Mouse (Mus musculus): ENCODE data around the gene Vsx2. TPM values are rescaled to one million over a fixed set of nuclear protein-coding genes. Genes with fewer than 3 reads are reported as not detected.

The Vsx2 gene
- total RNA-seq, 2 experiments from 2014 or later = not detected

DNA sequence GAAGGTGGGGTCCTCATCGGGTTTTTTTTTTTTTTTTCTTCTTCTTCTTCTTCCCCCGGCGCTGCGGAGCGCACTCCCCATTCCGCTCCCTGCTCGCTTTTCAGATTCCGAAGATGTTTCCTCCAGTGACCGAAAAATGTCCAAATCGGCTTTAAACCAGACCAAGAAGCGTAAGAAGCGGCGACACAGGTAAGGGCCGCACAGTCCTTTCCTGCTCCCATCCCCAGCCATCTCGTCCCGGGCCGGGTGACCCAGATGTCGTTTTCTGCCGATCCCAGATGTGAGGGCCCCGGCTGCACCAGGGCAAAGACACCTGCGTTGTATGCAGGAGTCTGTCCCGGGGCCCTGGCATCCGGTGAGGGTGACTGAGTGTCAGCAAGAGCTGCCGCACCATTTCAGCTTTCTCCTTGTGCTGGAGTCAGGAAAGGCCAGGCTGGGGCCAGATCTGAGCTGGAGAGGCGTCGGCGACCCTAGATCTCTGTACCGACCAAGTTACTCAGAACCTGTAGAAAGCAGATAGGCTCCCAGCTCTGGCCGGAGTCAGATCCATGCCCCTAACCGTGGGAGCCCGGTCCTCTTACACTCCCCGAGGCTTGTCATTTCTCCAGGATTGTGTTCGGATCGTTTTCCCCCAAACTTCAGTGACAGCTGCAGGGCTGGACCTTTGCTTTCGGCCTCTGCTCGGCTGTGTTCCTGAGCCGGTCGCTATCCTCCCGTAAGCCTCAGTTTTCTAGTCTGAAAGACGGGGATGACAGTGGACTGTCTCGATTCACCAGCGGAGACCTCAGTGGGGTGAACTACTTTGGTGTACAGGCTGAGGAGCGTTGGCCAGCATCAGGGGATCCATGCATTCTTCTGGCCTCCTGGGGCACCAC is 2.1 kb downstream of the Vsx2 start:
- intact Hi-C loops (cut with DNase I) = no loop called here
- DNase-seq = no peak

DNA sequence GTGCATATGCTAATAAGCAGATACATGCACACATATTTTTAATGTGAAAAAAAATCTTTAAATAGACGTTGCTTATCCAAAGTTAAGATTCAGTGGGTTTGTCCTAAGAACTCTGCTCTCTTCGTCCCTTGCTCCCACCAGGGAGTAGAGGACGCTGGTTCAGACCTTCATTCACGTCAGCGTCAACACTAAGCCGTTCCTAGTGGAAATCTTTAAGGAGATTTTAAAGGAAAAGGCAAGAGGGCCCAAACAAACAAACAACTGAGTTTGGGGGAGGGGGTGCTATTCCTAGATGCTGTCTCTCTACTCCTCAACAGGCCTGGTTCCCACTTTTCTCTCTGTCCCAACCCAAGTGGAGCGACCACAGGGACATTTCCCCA is 2.8 kb downstream of the Vsx2 start:
- no peak for DNase-seq
- intact Hi-C loops (cut with DNase I) = no loop called here

DNA sequence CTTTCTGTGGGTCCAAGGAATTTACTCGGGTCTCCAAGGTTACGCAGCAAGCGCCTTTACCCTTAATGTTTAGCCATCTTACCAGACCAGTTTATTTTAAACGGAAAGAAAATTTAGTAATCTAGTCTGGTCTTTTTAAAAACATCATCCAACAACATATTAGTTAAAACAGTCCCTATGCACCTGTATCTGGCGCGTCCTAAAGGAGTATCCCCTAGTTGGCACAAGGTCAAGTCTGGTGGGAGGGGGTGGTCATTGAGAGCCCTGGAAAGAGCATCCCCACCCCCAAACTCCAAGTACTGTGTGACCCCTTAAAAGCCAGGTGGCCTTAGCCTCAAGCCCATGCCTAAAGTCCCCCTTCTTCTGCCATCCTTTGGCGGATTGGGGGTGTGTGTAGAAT is 3.5 kb downstream of the Vsx2 start:
- intact Hi-C loops (cut with DNase I) = no loop called here
- DNase-seq = no peak

DNA sequence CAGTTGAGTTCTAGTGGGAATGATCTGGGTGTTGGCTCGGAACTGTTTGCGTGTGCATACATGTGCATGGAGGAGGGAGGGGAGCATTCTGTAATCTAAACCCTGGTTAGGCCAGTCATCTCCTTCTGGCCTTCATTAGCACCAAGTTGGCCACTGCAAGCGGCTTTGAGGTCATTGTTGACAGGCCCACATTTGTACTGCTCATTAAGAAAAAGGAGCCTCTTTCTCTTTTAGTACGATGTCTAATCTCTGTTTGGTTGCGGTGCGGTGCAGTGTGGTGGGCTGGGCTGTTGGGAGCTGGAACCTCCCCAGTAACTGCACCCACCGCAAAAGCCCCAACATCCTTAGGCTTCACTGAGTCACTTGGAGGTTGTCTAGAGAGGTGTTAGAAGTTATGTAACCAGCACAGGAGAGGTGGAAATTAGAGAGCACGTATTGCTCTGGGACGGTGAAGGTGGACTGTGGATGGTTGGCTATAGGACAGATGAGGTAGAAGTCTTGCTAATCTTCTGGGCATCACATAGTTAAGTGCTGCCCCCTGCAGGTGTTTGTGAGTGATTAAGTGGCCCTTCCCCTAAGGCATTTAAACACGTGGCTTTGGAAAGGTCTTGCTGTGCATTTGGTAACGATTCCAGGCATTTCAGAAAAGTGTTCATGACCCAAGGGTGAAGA is 8.3 kb downstream of the Vsx2 start:
- no peak for DNase-seq
- intact Hi-C loops (cut with DNase I) = no loop called here

DNA sequence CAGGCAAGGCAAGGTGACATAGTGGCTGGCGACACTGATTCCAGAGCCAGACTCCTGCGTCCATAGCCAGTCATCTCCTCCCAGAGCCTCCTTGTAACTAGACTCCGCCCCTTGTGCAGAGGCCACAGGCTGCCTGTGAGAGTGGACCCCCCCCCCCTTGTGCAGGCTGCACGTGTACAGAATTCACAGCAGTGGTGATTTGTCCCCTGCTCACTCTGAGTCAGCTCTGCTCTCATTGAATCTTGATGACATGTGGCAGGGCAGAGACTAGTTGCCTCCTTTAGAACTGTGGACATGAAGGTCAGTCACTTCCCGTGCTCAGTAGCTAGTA is 8.8 kb downstream of the Vsx2 start:
- intact Hi-C loops (cut with DNase I) = no loop called here
- no peak for DNase-seq

DNA sequence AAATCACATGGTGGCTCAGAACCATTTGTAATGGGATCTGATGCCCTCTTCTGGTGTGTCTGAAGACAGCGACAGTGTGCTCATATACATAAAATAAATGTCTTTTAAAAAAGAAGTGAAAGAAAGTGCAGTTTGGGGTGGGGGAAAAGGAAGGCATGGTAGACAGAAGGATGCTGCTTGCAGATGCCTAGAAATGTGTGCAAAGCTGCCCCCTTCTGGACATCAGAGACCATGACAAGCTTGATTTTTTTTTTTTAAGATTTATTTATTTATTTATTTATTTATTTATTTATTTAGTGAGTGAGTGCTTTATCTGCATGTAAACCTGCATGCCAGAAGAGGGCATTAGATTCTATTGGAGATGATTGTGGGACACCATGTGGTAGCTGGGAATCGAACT is 11.7 kb downstream of the Vsx2 start:
- DNase-seq = no peak
- intact Hi-C loops (cut with DNase I) = no loop called here

DNA sequence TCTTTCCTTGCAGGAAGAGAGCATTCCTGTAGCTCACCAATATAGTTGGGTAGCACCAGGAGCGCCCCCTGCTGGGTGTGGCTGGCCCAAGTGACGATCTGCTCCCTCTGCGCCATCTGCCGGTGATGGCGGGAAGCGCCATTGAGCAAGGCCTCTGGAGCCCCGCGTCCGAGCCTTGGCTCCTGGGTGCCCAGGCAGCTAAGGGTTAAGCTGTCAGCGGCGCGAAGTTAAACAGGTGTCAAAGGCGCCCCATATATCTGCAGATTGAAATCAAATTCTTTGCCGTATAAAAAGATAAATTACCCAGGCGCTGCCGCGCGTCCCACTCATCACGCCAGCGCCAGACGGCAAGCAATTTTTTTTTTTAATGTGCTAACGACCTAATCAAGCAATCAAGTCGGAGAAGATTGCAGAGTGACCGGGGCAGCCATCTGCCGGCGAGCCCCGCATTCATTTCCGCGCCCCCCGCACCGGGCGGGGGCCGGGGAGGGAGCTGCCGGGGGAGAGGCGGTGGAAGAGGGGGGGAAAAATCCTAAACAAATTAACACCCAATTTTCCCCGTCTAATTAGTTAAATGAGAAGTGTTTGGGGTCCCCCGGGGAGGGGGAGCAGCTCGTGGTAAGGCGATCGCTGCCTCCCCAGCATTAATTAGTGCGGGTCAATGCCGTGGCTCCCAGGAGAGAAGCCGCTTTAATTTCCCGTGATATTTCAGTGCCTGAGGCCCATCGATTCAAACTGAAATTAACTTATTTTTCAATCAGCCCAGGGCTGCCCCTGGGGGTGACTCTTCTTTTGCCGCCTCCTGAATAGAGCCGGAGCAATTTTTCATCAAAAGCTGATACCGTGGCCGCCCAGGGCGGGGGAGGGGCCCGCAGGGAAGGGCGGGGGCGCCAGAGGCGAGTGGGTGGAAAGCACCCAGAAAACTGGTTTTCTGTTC is 20.5 kb downstream of the Vsx2 start:
- intact Hi-C loops (cut with DNase I) = loop anchor here (2.0 kb wide), 1 partner anchor 121 kb away; no protein-coding TSS in a partner anchor

DNA sequence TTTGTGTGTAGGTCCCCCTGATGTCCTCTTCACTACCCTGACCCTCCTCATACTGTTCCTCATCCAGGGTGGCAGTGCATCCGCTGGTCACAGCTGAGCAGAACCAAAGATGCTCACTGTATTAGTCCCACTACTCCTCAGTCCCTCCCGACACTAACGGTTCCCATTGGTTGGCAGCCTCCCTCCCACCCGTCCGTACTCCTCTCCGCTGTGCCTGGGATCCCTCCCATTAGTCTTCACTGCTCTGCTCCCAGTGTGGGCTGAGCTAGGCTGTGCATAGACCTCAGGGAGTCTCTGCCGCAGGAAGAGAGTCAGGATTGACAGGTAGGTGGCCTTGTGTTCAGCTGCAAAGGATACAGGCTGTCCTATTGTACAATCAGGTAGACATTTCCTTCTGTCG is 28.8 kb downstream of the Vsx2 start:
- intact Hi-C loops (cut with DNase I) = no loop called here
- DNase-seq = no peak

More for the DNA sequence above, 20.5 kb downstream of the Vsx2 start:
- peak; percentile 97 for DNase-seq

DNA sequence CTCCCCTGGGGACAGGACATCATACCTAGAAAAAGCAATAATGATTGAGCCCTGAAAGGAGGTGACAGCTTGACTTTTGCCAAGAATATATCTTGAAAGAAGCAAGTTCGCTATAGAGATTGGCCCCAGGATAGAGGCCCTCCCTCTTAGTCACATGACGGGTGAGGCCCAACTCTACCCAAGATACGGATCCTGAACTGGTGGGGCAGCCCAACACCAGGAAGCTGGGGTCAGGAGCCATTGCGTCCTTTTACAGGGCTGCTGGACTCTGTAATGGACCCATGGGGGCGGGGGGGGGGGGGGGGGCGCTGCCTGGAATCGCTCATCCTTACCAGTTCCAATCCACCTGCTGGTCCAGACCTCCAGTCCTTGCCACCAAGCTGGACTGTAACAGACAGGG is 34.4 kb downstream of the Vsx2 start:
- intact Hi-C loops (cut with DNase I) = no loop called here
- no peak for DNase-seq

DNA sequence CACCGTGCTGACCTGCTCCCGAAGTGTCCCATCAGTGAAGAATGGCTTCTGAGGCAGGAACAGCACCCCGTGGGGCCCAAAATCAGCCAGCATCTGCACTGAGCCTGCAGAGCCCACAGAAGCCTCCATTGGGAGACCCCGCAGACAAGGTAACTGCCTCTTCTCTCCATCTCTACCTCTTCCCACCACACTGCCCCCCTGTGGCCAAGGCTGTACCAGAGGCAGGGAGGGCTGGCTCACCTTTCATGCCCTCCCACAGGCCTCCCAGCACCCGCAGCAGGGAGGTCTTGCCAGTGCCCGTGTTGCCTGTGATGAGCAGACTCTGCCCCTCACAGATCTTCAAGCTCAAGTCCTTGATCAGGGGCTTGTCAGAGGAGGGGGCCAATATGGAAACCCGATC is 36.3 kb downstream of the Vsx2 start:
- intact Hi-C loops (cut with DNase I) = no loop called here
- DNase-seq = no peak

DNA sequence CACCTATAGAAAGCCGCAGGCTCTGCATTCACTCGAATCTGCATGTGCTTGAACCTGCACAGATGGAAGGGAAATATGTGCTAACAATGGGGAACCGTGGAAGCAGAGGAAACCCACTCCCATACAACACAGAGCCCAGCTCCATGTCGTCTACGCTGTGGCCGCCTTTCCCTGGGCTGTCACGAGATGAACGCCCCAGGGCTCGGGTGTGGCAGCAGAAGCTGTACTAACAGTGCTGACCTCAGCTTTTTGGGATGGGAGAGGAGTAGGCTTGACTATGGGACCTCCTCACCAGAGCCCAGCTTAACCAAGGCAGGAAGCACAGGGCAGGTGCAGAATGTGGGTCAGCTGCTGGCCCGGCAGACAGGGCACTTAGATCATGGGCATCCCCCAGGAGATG is 42.2 kb downstream of the Vsx2 start:
- intact Hi-C loops (cut with DNase I) = no loop called here
- no peak for DNase-seq

DNA sequence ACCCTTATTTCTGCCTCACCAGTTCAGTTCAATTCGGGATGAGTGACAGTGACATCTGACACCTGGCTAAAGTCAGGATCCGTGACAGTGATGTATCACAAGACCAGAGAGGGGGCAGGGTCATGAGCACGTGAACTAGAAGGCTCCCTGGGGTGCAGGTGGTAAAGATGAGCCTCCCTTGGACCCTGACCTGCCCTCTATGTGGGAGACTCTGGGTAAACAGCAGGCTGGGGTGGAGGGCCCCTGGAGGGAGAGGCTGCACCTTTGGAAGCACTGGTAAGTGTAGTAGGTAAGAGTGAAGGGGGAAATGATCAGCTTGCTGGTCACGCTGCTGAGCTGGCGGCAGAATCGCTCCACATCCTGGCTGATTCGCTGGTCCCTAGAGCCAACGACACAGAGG is 43.0 kb downstream of the Vsx2 start:
- DNase-seq = no peak
- intact Hi-C loops (cut with DNase I) = no loop called here

DNA sequence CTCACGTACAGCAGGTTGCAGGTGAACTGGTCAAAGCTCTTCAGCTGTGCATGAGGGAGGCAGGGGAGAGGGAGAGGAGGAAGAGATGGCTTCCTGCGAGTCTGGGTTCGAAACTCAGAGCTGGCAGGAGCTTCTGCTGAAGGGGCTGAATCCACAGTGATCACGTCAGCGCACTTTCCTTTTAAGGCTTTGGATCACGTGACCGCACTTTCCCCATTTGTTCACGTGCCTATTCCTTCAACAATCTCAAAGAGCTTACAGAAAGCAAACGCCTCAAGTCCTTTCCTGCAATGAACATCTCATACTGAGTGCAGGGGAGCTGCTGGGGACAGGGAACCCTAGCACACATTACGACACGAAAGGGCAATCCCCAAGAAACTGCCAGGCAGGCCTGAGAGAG is 44.4 kb downstream of the Vsx2 start:
- intact Hi-C loops (cut with DNase I) = no loop called here
- no peak for DNase-seq

DNA sequence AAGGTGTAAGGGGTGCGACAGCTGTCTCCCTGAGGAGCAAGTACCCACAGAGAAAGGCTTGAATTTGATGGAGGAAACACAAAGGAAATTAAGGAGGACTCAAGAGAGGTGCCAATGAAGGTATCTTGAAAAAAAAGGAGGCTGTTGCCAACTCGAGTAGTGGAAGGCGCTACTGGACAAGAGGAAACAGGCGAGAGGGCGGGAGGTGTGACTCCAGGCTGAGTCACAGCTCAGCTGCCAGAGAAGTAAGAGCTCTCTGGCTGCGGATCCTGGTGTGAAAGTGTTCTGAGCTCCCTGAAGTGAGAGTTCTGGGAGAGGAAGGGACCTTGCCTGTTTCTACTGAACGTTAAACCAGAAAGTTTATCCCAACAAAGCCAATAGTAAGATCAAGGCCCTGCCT is 45.0 kb downstream of the Vsx2 start:
- intact Hi-C loops (cut with DNase I) = no loop called here
- DNase-seq = no peak

DNA sequence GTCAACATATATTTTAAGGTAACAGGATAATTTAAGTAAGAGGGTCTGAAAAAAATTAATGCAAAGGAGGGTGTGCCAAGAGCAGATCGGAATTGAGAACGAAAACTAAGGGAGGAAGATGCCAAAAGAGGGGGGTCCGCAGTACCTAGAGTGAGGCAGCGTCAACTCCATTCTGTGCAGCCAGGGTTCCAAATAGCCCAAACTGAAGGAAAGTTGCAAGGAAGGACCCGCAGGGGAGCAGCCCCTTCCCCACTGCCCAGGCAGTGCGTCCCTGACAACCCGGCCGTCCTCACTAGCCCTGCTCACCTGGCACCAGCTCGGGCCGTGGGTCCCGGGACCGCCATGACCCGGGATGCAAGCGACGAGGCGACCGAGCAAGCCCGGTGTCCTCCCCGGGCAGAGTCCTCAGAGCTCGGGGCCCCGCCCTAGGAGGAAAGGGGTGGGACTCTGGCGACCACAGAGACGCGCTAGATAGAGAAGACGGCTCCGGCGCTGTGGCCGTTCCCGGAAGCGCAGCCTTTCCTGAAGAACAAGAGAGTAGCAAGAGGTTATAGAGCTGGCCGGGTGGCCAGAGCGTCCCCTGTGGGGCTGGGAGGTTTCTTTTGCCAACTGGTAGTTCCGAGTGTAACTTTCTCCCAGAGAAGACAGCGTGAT is 47.5 kb downstream of the Vsx2 start, which contains the start of gene Abcd4:
Gene Abcd4 (minus strand): TSS at position 437 of the 654 bp plus-strand sequence.
- intact Hi-C loops (cut with DNase I) = no loop called here
- peak; percentile 94 for DNase-seq

DNA sequence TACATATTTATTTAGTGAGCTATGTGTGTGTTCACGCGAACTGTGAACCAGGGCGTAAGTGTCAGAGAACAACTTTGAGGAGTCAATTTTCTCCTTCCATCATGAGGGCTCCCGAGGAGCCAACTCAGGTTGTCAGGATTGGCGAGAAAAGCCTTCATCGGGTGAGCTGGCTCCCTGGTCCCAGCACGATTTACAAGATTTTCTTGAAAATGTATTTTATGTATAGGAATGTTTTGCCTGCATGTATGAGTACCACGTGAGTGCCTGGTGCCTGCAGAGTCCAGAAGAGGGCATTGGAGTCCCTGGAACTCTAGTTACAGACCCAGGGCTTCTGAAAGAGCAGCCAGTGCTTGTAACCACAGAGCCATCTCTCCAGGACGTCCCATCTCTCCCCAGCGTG is 48.1 kb downstream of the Vsx2 start:
- no peak for DNase-seq
- intact Hi-C loops (cut with DNase I) = no loop called here

DNA sequence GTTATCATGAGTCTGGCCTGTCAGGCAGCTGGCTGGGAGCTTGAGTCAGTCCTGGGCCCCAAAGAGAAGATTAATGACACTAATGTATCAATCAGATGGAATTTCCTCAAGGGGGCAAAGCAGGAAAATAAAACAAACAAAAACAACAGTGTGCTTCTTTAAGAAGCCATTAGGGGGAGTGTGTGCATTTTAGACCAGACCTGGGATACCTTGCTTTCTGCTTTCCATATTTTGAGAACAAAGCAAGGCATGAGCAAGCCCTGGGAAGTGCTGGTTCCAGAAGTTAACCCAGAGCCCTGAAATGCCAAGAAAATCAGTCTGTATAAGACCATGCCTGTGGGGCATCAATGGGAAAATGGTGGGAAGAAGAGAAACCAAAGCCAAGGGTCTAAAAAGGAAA is 51.4 kb downstream of the Vsx2 start:
- intact Hi-C loops (cut with DNase I) = no loop called here
- no peak for DNase-seq

DNA sequence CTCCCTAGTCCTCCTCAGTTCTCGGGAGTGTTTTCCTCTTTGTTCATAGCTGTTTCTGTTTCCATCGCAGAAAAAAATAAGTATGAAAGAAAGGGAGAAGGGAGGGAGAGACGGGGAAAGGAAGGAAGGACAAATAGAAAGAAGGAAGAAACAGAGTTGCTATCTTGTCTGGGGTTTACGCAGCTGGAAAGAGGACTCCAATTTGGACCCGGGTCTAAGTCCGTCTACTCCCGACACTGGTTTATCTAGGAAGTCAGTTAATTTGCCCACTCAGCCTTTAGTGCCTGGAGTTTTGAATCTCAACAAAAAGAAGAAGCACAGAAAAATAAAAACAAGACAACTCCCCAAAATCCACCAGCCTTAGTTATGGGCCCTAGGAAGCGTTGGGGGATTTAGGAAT is 55.0 kb downstream of the Vsx2 start:
- intact Hi-C loops (cut with DNase I) = no loop called here
- no peak for DNase-seq

DNA sequence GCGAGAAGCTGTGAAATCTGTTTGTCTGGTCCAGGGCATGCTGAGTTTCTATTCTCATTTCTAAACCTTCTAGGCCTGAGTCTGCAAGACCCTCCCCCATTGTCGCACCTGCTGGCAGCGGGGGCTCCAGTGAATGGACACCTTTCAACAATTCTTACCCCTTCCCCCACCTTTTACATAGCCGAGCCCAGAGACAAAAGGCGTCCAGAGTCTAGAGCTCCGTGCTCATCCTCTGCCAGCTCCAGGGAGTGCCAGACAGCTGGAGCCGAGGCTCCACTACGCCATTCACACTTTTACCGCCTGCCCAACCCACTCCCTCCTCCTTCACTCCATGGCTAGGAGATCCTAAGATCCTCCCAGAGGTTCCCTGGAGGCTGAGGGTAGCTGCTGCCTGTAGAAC is 55.6 kb downstream of the Vsx2 start:
- intact Hi-C loops (cut with DNase I) = no loop called here
- DNase-seq = peak; percentile 11

DNA sequence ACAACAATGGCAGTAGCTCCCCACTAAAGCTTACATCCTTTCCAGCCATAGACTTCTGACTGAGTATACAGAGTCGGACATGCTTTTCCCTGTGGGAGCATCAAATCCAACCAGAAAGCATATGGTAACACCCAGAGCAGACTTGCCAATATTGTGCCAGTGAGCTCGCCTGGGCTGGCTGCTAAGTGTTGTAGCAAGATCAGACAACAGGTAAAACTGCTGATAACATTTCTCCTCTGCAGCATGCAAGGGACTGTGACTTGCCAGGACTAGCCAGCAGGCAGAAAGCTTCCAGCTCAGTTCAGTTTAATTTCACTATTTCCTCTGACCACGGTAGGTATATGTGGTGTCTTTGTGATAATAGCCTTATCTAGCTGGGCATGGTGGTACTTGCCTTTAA is 62.3 kb downstream of the Vsx2 start:
- intact Hi-C loops (cut with DNase I) = no loop called here

DNA sequence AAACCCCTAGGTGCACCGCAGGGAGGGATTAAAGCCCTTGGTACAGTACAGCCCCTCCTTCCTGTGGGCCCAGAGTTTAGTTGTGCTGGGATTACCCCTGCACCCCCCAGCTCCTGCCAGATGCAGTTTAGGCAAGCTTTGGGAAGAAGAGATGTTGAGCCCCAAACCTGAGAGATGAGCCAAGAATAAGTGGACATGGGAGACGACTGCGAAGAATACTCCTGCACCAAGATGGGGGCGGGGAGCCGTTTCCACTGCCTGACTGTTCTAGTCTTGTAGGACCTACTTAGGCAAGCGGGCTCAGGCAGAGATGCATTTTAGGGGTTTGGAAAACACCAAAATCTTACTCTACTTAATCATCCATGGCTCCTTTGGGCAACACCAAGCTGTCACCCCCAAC is 70.7 kb downstream of the Vsx2 start:
- no peak for DNase-seq
- intact Hi-C loops (cut with DNase I) = no loop called here

More for the DNA sequence above, 62.3 kb downstream of the Vsx2 start:
- no peak for DNase-seq

Measured in left cerebral cortex, postnatal 4 days (tissue).